Mouse (Mus musculus): ENCODE results near the gene Flnc.

GRCm38 (mm10) chr6:29388052-29388518, 45.0 kb upstream of the Flnc start, which contains the start of gene Opn1sw:
- TF ChIP-seq POLR2A (IDR thresholded peaks at IDR 0.05; ENCODE audit: control insufficient read depth, low read depth, low read length) (no peak), CTCF (IDR thresholded peaks at IDR 0.05; ENCODE audit: control insufficient read depth, insufficient read depth, insufficient replicate concordance, low read depth, low read length) (no peak)
